Mouse (Mus musculus) small intestine, adult 2 months (tissue): ENCODE data around the gene Map9.

Experiments
- CTCF ChIP-seq: fragments of 200-500 bp; IDR thresholded peaks from 2 replicates; pipeline ENCODE4 v1.5.1; 2012; ENCODE audit warnings: low read depth, mild to moderate bottlenecking, control low read depth, inconsistent platforms, low read length, moderate library complexity, mixed read lengths; ENCODE audit not compliant: insufficient replicate concordance, insufficient read length; ENCODE audit errors: extremely low read depth
- POLR2A ChIP-seq: fragments of 200-500 bp; IDR thresholded peaks from 2 replicates; pipeline ENCODE4 v1.6.1; 2012; ENCODE audit warnings: low read depth, mild to moderate bottlenecking, control low read depth, inconsistent platforms, low read length, moderate library complexity

- TF ChIP-seq POLR2A (no peak), CTCF (no peak)
These were observed 19.1 kb downstream of the Map9 start for GRCm38 (mm10) chr3:82376965-82377364.
